15 mouse cellular contexts compared by ENCODE assay signal in the genomic region with DNA sequence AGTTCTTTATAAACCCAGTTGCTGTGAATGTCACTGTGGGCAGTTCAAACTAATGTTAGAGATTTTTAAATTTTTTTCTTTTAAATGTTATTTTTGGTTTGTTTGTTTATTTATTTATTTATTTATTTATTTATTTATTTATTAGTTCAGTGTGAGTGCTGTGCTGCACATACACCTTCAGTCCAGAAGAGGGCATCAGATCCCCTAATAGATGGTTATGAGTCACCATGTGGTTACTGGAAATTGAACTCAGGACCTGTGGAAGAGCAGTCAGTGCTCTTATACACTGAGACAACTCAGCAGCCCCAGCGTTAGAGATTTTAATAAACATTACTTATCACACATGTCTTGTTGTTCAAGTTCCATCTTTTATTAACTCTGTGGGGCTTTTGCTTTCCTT. TPM values are rescaled to one million over a fixed set of nuclear protein-coding genes. Genes with fewer than 3 reads are reported as not detected.
DNase-seq lines count a peak whose midpoint lies in the region; TF ChIP-seq lines count a peak whose summit lies in the region.
"Had no signal": no experiment of that assay in that cellular context is flagged by ENCODE, and none has a peak within 500 bp of the region (broad histone marks: within the 10 kb centered on the region; RNA-seq: fewer than 3 reads in every experiment).

No protein-coding gene starts in this region.

- no peaks in the 10 kb centered on the region for H3K36me3 ChIP-seq in kidney, adult 2 months (ENCODE audit: control insufficient read depth, insufficient read depth, low read length)
- H3K36me3 ChIP-seq in splenic B cell, adult 2 months (ENCODE audit: control insufficient read depth, insufficient read depth, low read length, poor library complexity, severe bottlenecking): no peaks in the 10 kb centered on the region
- H3K36me3 ChIP-seq in heart, embryonic 10.5 days: no peaks in the 10 kb centered on the region
- H3K36me3 ChIP-seq: forebrain, embryonic 10.5 days; liver, embryonic 13.5 days; midbrain, embryonic 12.5 days; neural tube, embryonic 15.5 days; stomach, embryonic 15.5 days had no signal

- TF ChIP-seq CTCF in kidney, adult 2 months (conservative IDR thresholded peaks at IDR 0.05; ENCODE audit: insufficient read depth, insufficient read length, low read depth, low read length): no peak

- no peak overlapping the region for H3K4me3 ChIP-seq in kidney, adult 2 months (ENCODE audit: insufficient read depth, low read depth, low read length)
- H3K4me3 ChIP-seq in heart, embryonic 10.5 days: no peak overlapping the region
- H3K4me3 ChIP-seq: forebrain, embryonic 10.5 days; liver, embryonic 13.5 days; midbrain, embryonic 12.5 days; neural tube, embryonic 15.5 days; stomach, embryonic 15.5 days had no signal

- peak; percentile 29 for DNase-seq in kidney, adult 2 months
- no peak for DNase-seq in kidney, adult 18-20 months
- DNase-seq in retina, embryonic 14.5 days (ENCODE audit: low spot score): peak; percentile 3
- no peak for DNase-seq in retina, postnatal 1 day
- DNase-seq in T-cell, adult 2 months (ENCODE audit: low spot score): peak; percentile 12
- peak; percentile 58 for DNase-seq in splenic B cell, adult 2 months (ENCODE audit: low read depth, low spot score)
- no peak for DNase-seq in adipocyte (ENCODE audit: low spot score)
- DNase-seq in heart, embryonic 10.5 days (ENCODE audit: low spot score): no peak
- DNase-seq: adrenal gland, adult 8-10 months; cerebellum, adult 11 months; liver, embryonic 13.5 days had no signal

- no peak for TF ChIP-seq POLR2A in kidney, adult 2 months (IDR thresholded peaks at IDR 0.05; ENCODE audit: low read depth, low read length)

- no peaks in the 10 kb centered on the region for H3K4me1 ChIP-seq in kidney, adult 2 months (ENCODE audit: control insufficient read depth, insufficient read depth, low read length)
- no peaks in the 10 kb centered on the region for H3K4me1 ChIP-seq in heart, embryonic 10.5 days
- H3K4me1 ChIP-seq: forebrain, embryonic 10.5 days; liver, embryonic 13.5 days; midbrain, embryonic 12.5 days; neural tube, embryonic 15.5 days; stomach, embryonic 15.5 days had no signal

- H3K27me3 ChIP-seq in kidney, adult 2 months (replicated peaks; ENCODE audit: control insufficient read depth, insufficient read depth, low read length): no peaks in the 10 kb centered on the region
- H3K27me3 ChIP-seq in splenic B cell, adult 2 months (ENCODE audit: control insufficient read depth, insufficient read depth, low read length, poor library complexity, severe bottlenecking): no peaks in the 10 kb centered on the region
- no peaks in the 10 kb centered on the region for H3K27me3 ChIP-seq in heart, embryonic 10.5 days (ENCODE audit: insufficient read depth, poor library complexity, severe bottlenecking)
- H3K27me3 ChIP-seq: liver, embryonic 13.5 days; midbrain, embryonic 12.5 days; neural tube, embryonic 15.5 days; stomach, embryonic 15.5 days had no signal

- no peak overlapping the region for H3K27ac ChIP-seq in kidney, adult 2 months (ENCODE audit: insufficient read depth, low read depth, low read length)
- no peak overlapping the region for H3K27ac ChIP-seq in heart, embryonic 10.5 days
- H3K27ac ChIP-seq: forebrain, embryonic 10.5 days; liver, embryonic 13.5 days; midbrain, embryonic 12.5 days; neural tube, embryonic 15.5 days; stomach, embryonic 15.5 days had no signal

- 71% methylated on average over 1 of the region's 1 CpGs for WGBS in kidney, adult 2 months
- 53% methylated on average over 1 of the region's 1 CpGs for WGBS in heart, embryonic 10.5 days

- H3K9me3 ChIP-seq in heart, embryonic 10.5 days: no peaks in the 10 kb centered on the region
- H3K9me3 ChIP-seq: forebrain, embryonic 10.5 days; liver, embryonic 13.5 days; midbrain, embryonic 12.5 days; neural tube, embryonic 15.5 days; stomach, embryonic 15.5 days had no signal

RNA-seq across cellular contexts. Expression of gene Mtmr1, which starts 12.5 kb away (rescaled TPM):
- 7.6 and 8.2 TPM in 2 replicates for polyA plus RNA-seq in kidney, adult 2 months (2012; rRNA removed)
- 7.1 and 8.9 TPM in 2 replicates for polyA plus RNA-seq in heart, embryonic 10.5 days (2016; fragmentation: Nextera tagmentation; extraction: Ambion mirVana)

Comparison
In these comparisons a context has a peak if more than half of its experiments do, and no peak if none do; other contexts are left out.
1. DNase-seq: peak in kidney, adult 2 months (single experiment), retina, embryonic 14.5 days (single experiment), T-cell, adult 2 months (single experiment) and splenic B cell, adult 2 months (single experiment); none in kidney, adult 18-20 months (single experiment), retina, postnatal 1 day (single experiment), adipocyte (single experiment) and heart, embryonic 10.5 days (single experiment).